Mouse (Mus musculus): ENCODE data around the gene Gdf9.

DNA sequence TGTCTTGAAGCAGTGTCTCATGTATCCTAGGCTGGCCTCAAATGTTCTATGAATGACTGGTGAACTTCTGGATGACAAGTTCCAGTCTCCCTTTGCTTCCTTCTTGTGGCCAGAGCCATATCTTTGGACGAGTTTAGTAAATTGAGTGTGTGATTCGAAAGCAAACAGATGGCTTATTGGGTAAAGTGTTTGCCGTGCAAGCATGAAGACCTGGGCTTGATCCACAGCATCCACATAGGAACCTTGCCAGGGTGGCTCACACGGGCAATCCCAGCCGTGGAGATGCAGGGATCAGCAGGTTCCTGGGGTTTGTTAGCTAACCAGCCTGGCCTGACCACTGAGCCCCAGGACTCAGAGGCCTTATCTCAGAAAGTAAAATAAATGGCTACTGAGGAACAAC, 22.2 kb downstream of the Gdf9 start:
- TF ChIP-seq POLR2A (IDR thresholded peaks at IDR 0.05; ENCODE audit: control insufficient read depth, extremely low read depth, insufficient read depth, low read length, poor library complexity) (no peak), CTCF (IDR thresholded peaks at IDR 0.05; ENCODE audit: borderline replicate concordance, control insufficient read depth, extremely low read depth, insufficient read depth, low read length, poor library complexity) (no peak)

Data from thymus, adult 2 months (tissue).